ENCODE assay signal across 15 mouse cellular contexts in genomic region chr10:60838816-60839215, GRCm38 (mm10). TPM values are rescaled to one million over a fixed set of nuclear protein-coding genes. Genes with fewer than 3 reads are reported as not detected.
DNase-seq lines count a peak whose midpoint lies in the region; ATAC-seq and TF ChIP-seq lines count a peak whose summit lies in the region.
"Had no signal": no experiment of that assay in that cellular context is flagged by ENCODE, and none has a peak within 500 bp of the region (broad histone marks: within the 10 kb centered on the region; RNA-seq: fewer than 3 reads in every experiment).

No protein-coding gene starts in this region.

- peak overlapping the region; percentile 20 for H3K4me2 ChIP-seq in forebrain, postnatal 0 days (ENCODE audit: low read depth)
- no peak overlapping the region for H3K4me2 ChIP-seq in forebrain, embryonic 12.5 days
- H3K4me2 ChIP-seq in lung, embryonic 15.5 days: peak overlapping the region; percentile 26; the same call in 1 of the 2 replicates
- peak overlapping the region; percentile 42 for H3K4me2 ChIP-seq in heart, embryonic 15.5 days
- H3K4me2 ChIP-seq in neural tube, embryonic 14.5 days (ENCODE audit: low read depth, low read length): 0 out of 2 replicates have a peak overlapping the region, but pooled peaks have one; percentile 14
- H3K4me2 ChIP-seq: embryonic facial prominence, embryonic 13.5 days; limb, embryonic 12.5 days had no signal

- no peak overlapping the region for H3K27ac ChIP-seq in forebrain, postnatal 0 days (ENCODE audit: low read depth, low read length)
- no peak overlapping the region for H3K27ac ChIP-seq in forebrain, embryonic 12.5 days
- no peak overlapping the region for H3K27ac ChIP-seq in lung, embryonic 15.5 days
- H3K27ac ChIP-seq in heart, embryonic 15.5 days: no peak overlapping the region
- H3K27ac ChIP-seq in neural tube, embryonic 14.5 days (ENCODE audit: low read depth, low read length): no peak overlapping the region
- H3K27ac ChIP-seq: embryonic facial prominence, embryonic 13.5 days; limb, embryonic 12.5 days had no signal

- no peak overlapping the region for H3K4me3 ChIP-seq in forebrain, postnatal 0 days (ENCODE audit: low read depth, low read length)
- no peak overlapping the region for H3K4me3 ChIP-seq in forebrain, embryonic 12.5 days (replicated peaks)
- no peak overlapping the region for H3K4me3 ChIP-seq in lung, embryonic 15.5 days
- H3K4me3 ChIP-seq in heart, embryonic 15.5 days: 0 out of 2 replicates have a peak overlapping the region, but pooled peaks have one; percentile 2
- H3K4me3 ChIP-seq in neural tube, embryonic 14.5 days (ENCODE audit: low read depth, low read length): no peak overlapping the region
- H3K4me3 ChIP-seq: embryonic facial prominence, embryonic 13.5 days; limb, embryonic 12.5 days had no signal

- TF ChIP-seq CTCF in forebrain, postnatal 0 days (IDR thresholded peaks at IDR 0.05; ENCODE audit: low read depth): no peak

- 0 out of 2 replicates have a peak, but pooled peaks cover 2% of the 10 kb centered on the region for H3K4me1 ChIP-seq in forebrain, postnatal 0 days (ENCODE audit: insufficient read depth)
- H3K4me1 ChIP-seq in forebrain, embryonic 12.5 days: no peaks in the 10 kb centered on the region
- H3K4me1 ChIP-seq in lung, embryonic 15.5 days: peaks cover 7% of the 10 kb centered on the region; the same call in 1 of the 2 replicates
- 0 out of 2 replicates have a peak, but pooled peaks cover 6% of the 10 kb centered on the region for H3K4me1 ChIP-seq in heart, embryonic 15.5 days (replicated peaks)
- 0 out of 2 replicates have a peak, but pooled peaks cover 2% of the 10 kb centered on the region for H3K4me1 ChIP-seq in neural tube, embryonic 14.5 days (ENCODE audit: control insufficient read depth, insufficient read depth, low read length)
- H3K4me1 ChIP-seq: embryonic facial prominence, embryonic 13.5 days; limb, embryonic 12.5 days had no signal

- no peaks in the 10 kb centered on the region for H3K9me3 ChIP-seq in forebrain, postnatal 0 days (ENCODE audit: low read length)
- H3K9me3 ChIP-seq in forebrain, embryonic 12.5 days: no peaks in the 10 kb centered on the region
- no peaks in the 10 kb centered on the region for H3K9me3 ChIP-seq in lung, embryonic 15.5 days
- H3K9me3 ChIP-seq in heart, embryonic 15.5 days (replicated peaks): no peaks in the 10 kb centered on the region
- no peaks in the 10 kb centered on the region for H3K9me3 ChIP-seq in neural tube, embryonic 14.5 days (ENCODE audit: control insufficient read depth, low read length)
- H3K9me3 ChIP-seq: embryonic facial prominence, embryonic 13.5 days; limb, embryonic 12.5 days had no signal

- H3K9ac ChIP-seq in forebrain, postnatal 0 days: no peak overlapping the region
- no peak overlapping the region for H3K9ac ChIP-seq in forebrain, embryonic 12.5 days
- H3K9ac ChIP-seq in lung, embryonic 15.5 days: no peak overlapping the region
- no peak overlapping the region for H3K9ac ChIP-seq in heart, embryonic 15.5 days
- H3K9ac ChIP-seq in neural tube, embryonic 14.5 days (replicated peaks; ENCODE audit: low read depth, low read length): no peak overlapping the region
- H3K9ac ChIP-seq: embryonic facial prominence, embryonic 13.5 days; limb, embryonic 12.5 days had no signal

- no peaks in the 10 kb centered on the region for H3K36me3 ChIP-seq in forebrain, postnatal 0 days (ENCODE audit: insufficient read depth)
- no peaks in the 10 kb centered on the region for H3K36me3 ChIP-seq in forebrain, embryonic 12.5 days (replicated peaks)
- H3K36me3 ChIP-seq in lung, embryonic 15.5 days: no peaks in the 10 kb centered on the region
- no peaks in the 10 kb centered on the region for H3K36me3 ChIP-seq in heart, embryonic 15.5 days
- H3K36me3 ChIP-seq in neural tube, embryonic 14.5 days (ENCODE audit: control insufficient read depth, insufficient read depth, low read length): no peaks in the 10 kb centered on the region
- H3K36me3 ChIP-seq: embryonic facial prominence, embryonic 13.5 days; limb, embryonic 12.5 days had no signal

- WGBS in forebrain, postnatal 0 days: 47% methylated on average over 19 of the region's 19 CpGs
- WGBS in forebrain, embryonic 12.5 days: 78% methylated on average over 19 of the region's 19 CpGs
- WGBS in lung, embryonic 15.5 days: 30% methylated on average over 19 of the region's 19 CpGs
- WGBS in heart, embryonic 15.5 days: 25% methylated on average over 19 of the region's 19 CpGs
- WGBS in neural tube, embryonic 14.5 days: 33% methylated on average over 19 of the region's 19 CpGs

- peak; percentile 42 for DNase-seq in forebrain, postnatal 0 days
- DNase-seq in lung, adult 18-20 months: no peak
- DNase-seq in thymus, adult 18-20 months: no peak
- DNase-seq: gastrocnemius, postnatal 25 days; kidney, adult 11 months; kidney, postnatal 36 days; thymus, postnatal 14 days had no signal

- peaks cover 4% of the 10 kb centered on the region; the same call in 1 of the 2 replicates for H3K27me3 ChIP-seq in forebrain, postnatal 0 days (ENCODE audit: insufficient read depth, low read length)
- H3K27me3 ChIP-seq in forebrain, embryonic 12.5 days: peaks cover 8% of the 10 kb centered on the region
- peaks cover 6% of the 10 kb centered on the region; the same call in 1 of the 2 replicates for H3K27me3 ChIP-seq in lung, embryonic 15.5 days
- H3K27me3 ChIP-seq in heart, embryonic 15.5 days: no peaks in the 10 kb centered on the region
- no peaks in the 10 kb centered on the region for H3K27me3 ChIP-seq in neural tube, embryonic 14.5 days (ENCODE audit: control insufficient read depth, insufficient read depth, low read length)

- ATAC-seq in forebrain, postnatal 0 days: no peak
- ATAC-seq in forebrain, embryonic 12.5 days (ENCODE audit: low FRiP score): no peak
- ATAC-seq in lung, embryonic 15.5 days (ENCODE audit: borderline replicate concordance, extremely low read depth, low FRiP score, low TSS enrichment): no peak
- no peak for ATAC-seq in heart, embryonic 15.5 days (replicated peaks; ENCODE audit: insufficient number of reproducible peaks, insufficient read depth, low FRiP score, low read depth)
- no peak for ATAC-seq in neural tube, embryonic 14.5 days (ENCODE audit: low read depth)

RNA-seq across cellular contexts. Expression of gene Unc5b, which starts 7.4 kb away (rescaled TPM):
- total RNA-seq in forebrain, postnatal 0 days (2014; rRNA removed): 8.5 and 15.9 TPM in 2 replicates
- polyA plus RNA-seq in forebrain, postnatal 0 days (2015; fragmentation: Nextera tagmentation; extraction: Ambion mirVana): 1.1 and 1.6 TPM in 2 replicates
- polyA plus RNA-seq in forebrain, embryonic 12.5 days (2016; fragmentation: Nextera tagmentation; extraction: Ambion mirVana): 3.6 and 4.7 TPM in 2 replicates
- polyA plus RNA-seq in lung, embryonic 15.5 days (2015; fragmentation: Nextera tagmentation; extraction: Ambion mirVana): 6.5 and 7.7 TPM in 2 replicates
- polyA plus RNA-seq in heart, embryonic 15.5 days (2015; fragmentation: Nextera tagmentation; extraction: Ambion mirVana): 11.7 TPM in 2 replicates
- 1.7 and 1.8 TPM in 2 replicates for polyA plus RNA-seq in neural tube, embryonic 14.5 days (2014; fragmentation: Nextera tagmentation; extraction: Ambion mirVana)
- total RNA-seq: megakaryocyte-erythroid progenitor cell, adult 5-6 weeks; neutrophil, adult 5-6 weeks had no signal
